Mouse (Mus musculus) lung, adult 2 months (tissue): ENCODE measurements around the gene Gm10964.

ENCODE experiments used
- CTCF ChIP-seq: fragments of 200-500 bp; IDR thresholded peaks from 2 replicates; pipeline ENCODE4 v1.5.1; 2011; ENCODE audit warnings: mild to moderate bottlenecking, low read length, control low read depth; ENCODE audit not compliant: insufficient read depth
- POLR2A ChIP-seq: fragments of 200-500 bp; IDR thresholded peaks from 2 replicates; pipeline ENCODE4 v1.6.1; 2011; ENCODE audit warnings: low read depth, mild to moderate bottlenecking, control low read depth, low read length, borderline replicate concordance; ENCODE audit errors: extremely low read depth

DNA sequence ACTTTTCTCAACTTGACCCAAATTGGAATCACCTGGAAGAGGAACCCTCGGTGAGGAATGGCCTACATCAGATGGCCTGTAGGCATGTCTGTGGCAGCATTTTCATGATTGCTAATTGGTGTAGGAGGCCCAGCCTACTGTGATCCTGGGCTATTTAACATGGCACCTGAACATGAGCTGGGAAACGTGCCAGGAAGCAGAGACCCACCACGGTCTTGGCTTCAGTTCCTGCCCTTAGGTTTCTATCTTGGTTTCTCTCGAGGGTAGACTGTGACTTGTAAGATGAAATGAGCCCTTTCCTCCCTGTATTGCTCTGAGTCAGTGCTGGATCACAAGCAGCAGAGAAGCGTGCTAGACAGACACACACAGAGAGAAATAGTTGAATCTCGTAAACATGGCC is 34.5 kb upstream of the Gm10964 start:
- no peak for TF ChIP-seq CTCF
- no peak for TF ChIP-seq POLR2A
